Mouse (Mus musculus): Measurements from ENCODE around the gene Rnls.

- TF ChIP-seq CTCF (IDR thresholded peaks at IDR 0.05) (no peak), EP300 (IDR thresholded peaks at IDR 0.05; ENCODE audit: insufficient read depth, low read depth, low read length) (no peak)
These were observed 159.2 kb downstream of the Rnls start for GRCm38 (mm10) chr19:33232902-33233301.

All from heart, adult 2 months (tissue).